Mouse (Mus musculus) kidney, postnatal 4 days (tissue): ENCODE data around the gene Tspan31.
"Not testable (repeated sequence)": the region's sequence is repeated elsewhere in the genome, so short reads cannot be mapped to it uniquely, and the experiment has no call there.

ENCODE experiments used
- DNase-seq, 2 experiments: peaks; one replicate each; pipeline ENCODE4 v3.0.0; 2021; ENCODE audit warnings: mixed read lengths in 2 of 2

Gene Tspan31

DNA sequence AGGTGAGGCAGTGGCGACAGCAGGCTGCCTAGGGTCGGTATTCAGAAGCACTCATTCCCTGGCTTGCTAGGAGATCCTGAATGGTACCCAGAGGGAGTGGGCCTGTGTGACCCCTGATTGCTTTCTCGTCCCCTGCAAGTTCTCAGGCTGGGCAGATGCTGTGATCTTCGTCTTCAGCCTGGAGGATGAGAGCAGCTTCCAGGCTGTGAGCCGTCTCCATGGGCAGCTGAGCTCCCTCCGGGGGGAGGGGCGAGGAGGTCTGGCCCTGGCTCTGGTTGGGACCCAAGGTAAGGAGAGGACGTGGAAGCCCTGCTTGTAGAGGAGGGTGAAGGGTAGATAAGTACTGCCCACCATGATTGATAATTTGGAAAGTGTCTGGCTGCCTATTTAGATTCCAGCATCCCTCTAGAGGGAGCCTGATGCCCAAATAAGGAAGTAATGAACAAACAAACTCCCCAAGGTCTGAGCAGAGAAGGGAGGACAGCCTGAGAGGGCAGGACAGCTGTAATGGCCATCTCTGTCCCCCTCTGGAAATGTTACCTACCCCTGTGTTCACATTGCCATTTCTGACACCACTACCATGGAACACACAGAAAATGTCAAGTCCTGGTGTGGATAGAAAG is 13.3 kb upstream of the Tspan31 start:
- DNase-seq: no peak

DNA sequence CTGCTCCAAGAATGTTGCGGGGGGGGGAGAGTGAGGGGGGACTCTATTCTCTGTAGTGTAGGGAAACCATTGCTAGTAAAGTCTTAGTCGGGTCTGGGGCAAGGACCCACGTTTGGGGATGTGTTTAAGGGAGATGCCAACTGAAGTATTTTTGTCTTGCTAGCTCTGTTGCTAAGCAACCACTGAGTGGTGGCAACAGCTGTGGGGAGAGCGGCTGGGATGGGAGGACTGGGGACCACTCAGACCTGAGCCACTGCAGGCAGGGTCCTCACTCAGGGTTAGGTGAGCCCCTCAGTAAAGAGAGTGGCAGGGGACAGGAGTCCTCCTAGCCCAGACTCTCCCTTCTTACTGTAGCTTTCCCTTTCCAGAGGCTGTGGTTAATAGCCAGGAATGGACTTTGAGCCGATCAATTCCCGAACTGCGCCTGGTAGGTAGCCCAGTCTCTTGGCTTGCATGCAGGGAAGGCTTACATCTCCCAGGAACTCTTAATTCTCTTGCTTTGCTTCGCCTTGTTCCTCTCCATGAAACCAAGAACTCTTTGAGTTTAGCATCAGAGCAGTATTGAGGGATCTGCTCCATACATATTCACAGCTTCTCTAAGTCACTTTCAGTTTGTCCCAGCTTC is 12.0 kb upstream of the Tspan31 start:
- no peak for DNase-seq

DNA sequence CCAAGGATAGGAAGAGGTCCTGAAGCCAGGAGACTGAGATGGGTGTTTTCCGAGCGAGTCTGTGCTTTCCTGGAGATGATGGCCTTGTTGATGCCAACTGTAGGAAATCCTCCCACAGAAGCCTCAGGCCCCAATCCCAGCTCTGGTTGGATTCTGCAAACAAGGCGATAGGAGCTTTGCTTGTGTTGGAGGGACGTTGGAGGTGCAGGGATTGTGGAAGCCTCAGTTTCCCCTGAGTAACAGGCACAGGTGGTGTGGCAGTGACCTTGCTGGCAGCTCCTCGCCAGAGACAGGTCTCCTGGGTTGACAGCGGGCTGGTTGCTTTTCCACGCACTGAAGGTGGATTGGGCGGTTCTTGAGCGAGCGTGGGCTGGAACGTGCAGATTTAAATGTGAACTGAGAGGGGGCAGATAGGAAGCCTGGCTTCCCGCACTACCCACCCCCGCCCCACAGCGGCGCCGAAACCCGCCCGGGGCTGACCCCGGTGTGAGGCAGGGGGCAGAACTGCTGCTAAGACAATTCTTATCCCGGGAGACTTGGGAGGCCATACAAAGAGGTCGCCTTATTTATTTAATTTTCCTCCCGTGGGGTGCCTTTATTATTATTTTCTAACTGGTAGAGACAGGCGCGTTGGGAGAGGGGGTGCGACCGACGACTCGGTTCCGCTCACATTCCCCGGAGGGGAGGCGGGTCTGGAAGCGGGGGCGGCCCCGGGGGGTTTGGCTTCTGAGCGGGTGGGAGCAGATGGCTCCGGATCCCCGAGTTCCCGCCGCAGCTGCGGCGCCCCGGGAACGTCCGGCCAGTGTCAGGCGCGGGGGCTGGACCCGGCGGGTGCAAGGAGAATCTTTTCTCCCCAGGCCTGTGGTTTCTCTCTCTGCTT is 11.1 kb upstream of the Tspan31 start:
- DNase-seq: peak; percentile 53 to 59

DNA sequence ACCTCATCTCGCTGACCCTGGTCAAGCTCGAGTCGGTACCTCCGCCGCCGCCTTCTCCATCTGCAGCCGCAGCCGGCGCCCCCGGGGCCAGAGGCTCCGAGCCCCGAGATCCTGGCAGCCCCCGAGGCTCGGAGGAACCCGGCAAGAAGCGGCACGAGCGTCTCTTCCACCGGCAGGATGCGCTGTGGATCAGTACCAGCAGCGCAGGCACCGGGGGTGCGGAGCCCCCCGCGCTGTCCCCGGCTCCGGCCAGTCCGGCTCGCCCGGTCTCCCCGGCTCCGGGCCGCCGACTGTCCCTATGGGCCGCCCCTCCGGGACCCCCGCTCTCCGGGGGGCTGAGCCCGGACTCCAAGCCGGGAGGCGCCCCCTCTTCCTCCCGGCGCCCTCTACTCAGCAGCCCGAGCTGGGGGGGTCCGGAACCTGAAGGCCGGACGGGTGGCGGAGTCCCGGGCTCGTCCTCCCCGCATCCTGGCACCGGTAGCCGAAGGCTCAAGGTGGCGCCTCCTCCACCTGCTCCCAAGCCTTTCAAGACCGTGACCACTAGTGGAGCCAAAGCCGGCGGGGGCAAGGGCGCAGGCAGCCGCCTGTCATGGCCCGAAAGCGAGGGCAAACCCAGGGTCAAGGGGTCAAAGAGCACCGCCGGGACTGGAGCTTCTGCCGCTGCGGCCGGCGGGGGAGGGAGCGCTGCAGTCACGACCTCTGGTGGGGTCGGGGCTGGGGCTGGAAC is 9.8 kb upstream of the Tspan31 start:
- peak; percentile 53 to 66 for DNase-seq

DNA sequence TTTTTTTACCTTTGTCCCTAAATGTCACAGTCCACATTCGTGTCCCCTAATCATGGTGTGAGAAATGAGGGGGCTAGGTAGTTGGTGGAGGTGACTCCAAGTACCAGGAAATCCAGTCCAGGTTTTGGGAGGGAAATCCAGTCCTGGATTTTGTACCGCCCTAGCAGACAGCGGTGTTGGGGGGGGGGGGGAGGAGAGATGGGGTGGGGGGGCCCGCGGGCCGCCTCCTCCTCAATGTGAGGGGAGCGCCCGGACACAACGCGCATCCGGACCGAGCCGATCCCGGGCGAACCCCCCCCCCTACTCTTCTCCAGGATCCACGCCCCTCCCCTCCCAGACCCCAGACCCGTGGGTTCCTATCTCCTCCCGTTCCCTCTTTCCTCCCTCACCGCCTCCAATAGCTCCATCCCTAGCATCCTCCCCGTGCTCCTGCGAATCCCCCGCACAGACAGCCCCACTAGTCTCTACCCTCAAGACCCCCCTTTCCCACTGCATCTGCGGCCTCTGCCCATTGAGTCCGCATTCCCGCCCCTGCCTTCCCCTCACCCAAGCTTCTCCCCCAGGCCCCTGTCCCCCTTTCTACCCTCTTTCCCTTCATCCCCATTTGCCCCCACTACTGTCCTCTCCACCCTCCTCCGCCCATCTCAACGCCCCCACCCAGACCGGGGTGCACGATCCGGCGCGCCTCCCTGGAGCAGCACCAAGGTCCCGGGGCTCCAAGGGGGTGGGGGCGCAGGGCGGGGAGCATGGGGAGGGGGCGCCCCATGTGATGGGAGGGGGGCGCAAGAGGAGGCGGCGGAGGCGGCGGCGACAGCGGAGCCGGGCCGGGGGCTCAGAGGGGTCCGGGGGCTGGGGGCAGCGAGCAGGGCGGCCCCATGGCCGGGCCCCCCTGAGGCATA is 8.9 kb upstream of the Tspan31 start:
- DNase-seq: peak; percentile 69 to 70

DNA sequence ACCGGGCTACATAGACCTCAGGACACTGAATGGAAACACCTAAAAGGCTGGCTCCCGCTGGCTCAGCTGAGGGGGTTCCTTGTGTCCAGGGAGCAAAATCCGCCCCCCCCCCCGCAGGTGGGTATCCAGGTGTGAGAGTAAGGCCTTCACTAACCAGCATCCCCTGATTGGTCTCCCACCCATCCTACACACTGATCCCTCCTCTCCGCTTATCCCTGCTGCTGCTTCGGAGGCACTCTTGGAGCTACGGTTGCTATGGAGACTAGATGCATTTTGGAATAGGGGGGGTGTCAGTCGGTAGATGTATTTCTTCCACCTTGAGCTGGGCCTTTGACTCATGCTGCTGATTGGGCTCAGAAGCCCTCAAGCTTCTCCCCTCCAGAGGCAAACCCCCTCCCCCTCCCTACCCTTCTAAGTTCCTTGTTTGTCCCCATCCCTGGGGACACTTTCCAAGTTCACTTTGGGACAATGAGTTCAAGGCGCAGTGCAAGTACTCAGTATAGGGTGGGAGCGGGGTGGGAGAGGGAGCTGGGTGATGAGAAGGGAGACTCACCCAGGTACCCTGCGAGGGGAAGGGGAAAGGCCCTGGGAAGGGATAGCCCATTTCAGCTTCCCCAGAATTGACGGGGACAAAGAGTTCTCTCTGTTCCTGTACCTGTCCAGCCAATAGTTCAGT is 8.1 kb upstream of the Tspan31 start:
- no peak for DNase-seq

DNA sequence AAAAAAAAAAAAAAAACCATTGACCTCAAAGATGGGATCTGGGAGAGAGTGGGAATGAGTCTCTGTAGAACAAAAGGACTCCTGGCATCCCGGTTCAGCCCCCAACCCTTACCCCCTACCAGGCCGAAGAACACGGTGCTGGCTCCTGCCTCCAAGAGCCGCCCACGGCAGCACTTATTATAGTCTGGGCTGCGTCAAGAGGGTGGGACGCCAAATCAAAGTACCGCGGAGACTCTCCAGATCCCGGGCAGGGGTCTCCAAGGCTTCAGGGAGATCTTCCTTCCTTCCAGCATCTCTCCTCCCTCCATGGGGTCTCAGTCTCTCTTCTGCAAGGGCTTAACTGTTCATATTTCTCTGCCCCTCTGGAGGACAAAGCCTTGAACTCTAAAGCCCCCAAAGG is 7.5 kb upstream of the Tspan31 start:
- no peak for DNase-seq

DNA sequence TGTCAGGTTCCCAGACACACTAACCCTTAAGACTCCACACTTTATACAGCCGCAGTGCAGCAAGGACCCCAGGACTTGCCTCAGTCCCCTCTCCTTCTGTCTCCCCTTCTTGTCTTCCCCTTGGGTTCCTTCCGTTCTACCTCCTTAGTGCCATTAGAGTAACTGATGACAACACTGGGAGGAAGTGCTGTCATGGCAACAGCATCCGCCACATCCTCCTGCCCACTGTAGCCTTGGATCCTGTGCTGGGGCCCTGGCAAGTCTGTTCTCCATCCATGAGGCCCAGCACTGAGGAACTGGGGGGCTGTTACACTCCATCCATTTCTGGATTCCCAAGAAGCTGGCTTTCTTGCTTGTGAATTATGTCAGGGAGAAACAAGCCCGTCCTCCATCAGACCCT is 6.0 kb upstream of the Tspan31 start:
- DNase-seq: no peak

DNA sequence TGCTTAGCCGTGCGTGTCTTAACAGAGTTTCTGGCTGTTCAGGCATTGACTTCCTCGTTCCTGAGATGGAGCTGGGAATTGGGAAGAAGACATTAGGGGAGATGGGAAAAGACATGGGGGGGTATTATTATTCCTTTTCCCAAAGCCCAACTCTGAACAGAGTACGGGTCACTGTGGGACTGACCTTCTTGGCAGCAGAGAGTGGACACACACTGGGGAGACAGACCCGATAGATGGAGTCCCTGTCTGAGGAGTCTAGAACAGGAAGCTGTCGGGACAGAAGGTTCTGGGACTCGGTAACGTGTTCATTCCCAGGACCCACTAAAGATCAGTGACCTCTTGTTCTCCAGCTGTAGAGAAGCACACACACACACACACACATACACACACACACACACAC is 5.6 kb upstream of the Tspan31 start:
- DNase-seq: no peak

DNA sequence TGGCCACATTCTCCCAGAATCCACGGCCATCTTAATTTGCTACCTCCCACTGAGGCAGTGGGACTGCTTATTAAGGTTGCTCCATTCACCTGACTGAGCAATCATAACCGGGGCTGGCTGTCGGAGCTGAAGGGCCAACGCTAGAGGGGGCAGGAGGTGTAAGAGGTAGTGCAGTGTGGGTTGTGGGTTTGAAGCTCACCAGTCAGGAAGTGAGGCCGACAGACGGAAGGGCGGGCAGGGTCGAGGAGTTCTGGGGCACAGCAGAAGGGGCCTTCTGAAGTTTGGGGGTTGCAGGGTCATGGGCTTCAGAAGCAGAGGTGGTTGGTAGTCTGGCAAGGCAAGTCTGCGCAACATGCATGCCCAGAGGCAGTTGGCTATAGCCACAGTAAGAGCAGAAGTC is 5.0 kb upstream of the Tspan31 start, which contains the start of gene Agap2:
Gene Agap2 (plus strand): TSS at position 205 of the 400 bp plus-strand sequence.
- no peak for DNase-seq

DNA sequence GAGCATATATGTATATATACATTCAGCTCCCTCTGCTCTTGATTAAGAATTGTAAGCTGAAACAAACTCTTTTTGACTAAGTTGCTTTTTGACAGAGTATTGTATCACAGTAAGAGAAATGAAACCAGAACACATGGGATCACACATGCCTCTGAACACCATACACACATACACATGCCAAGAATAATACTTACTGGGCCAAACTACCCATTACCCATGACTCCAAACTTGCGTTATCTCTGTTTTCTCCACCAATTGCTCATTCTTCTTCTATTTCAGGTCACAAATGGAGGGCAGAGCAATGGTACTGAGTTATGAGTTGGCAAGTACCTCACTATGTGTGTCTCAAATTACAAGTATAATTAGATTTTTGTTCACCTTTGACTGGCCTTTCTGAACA is 3.9 kb upstream of the Tspan31 start:
- no peak for DNase-seq

DNA sequence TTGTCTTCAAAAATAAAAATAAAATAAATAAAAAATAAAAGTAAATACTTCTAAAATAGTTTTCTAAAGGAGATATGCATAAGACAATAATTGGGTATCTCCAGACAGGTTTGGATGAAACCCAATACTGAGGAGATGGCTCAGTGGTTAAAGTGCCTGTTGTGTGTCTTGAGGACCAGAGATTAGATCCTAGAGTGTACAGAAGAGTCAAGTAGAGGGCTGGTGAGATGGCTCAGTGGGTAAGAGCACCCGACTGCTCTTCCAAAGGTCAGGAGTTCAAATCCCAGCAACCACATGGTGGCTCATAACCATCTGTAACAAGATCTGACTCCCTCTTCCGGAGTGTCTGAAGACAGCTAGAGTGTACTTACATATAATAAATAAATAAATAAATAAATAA is 2.9 kb upstream of the Tspan31 start:
- DNase-seq: not testable (repeated sequence)

DNA sequence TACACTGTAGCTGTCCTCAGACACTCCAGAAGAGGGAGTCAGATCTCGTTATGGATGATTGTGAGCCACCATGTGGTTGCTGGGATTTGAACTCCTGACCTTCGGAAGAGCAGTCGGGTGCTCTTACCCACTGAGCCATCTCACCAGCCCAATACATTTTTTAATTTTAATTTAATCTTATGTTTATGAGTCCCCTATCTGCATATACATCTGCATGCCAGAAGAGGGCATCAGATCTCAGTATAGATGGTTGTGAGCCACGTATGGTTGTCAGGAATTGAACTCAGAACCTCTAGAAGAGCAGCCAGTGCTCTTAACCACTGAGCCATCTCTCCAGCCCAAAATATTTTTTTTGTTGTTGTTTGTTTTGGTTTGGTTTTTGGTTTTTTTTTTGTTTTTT is 2.2 kb upstream of the Tspan31 start:
- DNase-seq: not testable (repeated sequence)

DNA sequence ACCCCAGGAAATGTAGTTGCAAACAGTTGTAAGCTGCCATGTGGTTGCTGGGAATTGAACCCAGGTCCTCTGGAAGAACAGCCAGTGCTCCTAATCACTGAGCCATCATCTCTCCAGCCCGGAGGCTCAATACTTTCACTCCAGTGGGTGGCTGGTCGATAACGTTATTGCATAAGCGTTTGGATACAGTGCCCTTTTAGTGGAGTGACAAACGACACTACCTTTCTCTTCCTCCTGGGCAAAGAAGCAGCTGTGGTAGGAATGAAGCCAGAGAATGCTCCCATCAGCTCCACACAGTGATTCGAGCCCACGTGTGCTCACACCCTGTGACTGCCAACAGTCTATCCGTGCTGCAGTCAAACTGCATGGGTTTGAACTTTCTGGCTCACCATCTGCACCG is 1.1 kb upstream of the Tspan31 start:
- no peak for DNase-seq

DNA sequence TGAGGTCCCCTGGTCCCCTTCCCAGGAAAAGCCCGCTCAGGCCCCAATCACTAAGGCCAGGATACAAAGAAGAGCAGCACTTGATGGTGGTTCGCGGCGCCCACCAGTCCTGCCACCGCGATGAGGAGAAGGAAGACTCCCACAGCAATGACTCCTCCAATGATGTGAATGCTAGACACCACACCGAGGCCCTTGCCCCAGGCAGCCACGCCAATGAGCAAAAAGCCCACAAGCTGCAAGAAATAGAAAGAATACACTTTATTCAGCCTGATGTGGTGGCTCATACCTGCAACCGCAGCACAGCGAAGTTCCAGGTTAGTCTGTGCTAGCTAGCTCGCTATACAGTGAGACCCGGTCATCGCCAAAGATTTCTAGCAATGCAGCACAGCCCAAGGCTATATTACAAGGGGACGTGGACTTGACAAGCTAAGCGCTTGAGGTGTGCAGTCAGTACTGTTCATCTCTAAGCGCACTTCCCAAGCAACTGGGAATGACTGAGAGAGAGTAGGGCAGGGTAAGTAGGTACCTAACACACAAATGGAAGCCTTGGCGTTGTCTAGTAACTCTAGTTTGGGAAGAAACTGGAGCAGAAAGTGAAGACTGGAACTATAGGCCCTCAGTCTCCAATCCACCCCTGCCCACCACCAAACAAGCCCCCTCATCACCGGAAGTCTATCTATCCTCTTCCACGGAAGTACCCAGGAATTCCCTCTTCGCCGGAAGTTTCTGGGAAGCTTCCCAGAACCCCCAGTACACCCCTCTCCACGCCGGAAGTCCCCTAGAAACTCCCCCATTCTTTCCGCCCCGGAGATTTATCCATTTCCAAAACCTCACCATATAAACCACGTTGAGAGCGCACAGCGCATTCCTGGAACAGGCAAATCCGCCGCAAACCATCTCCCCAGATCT is 529 bp downstream of the Tspan31 start:
- no peak for DNase-seq

DNA sequence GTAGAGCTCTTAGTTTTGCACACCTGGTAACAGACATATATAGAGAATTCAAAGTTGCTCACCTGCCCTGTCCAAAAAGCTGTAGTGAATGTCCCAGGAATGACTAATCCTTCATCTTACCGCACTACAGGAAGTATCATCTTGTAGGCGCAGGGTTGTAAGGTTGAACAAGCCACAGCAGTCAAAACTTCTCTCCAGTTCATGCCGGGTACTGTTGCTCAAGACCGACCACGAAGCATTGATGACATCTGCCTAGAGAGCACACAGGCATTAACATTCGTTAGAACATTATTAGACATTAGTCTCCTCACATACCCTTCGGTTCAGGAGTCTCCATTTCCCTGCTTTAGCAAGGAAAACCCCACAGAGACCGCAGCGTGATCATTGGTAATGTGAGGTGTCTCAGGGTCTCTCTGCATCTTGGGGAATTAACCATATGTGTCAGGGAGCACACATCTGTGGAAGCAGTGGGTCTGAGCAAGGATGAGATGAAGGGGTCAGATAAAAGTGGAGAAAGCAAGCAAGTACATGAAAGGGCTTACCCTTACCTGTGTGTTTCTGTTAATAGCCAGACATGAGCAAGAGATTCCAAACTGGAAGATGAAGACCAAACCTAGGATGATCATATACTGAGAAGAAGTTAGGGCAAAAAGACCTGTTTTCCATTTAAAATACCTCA is 1.6 kb downstream of the Tspan31 start:
- DNase-seq: no peak

DNA sequence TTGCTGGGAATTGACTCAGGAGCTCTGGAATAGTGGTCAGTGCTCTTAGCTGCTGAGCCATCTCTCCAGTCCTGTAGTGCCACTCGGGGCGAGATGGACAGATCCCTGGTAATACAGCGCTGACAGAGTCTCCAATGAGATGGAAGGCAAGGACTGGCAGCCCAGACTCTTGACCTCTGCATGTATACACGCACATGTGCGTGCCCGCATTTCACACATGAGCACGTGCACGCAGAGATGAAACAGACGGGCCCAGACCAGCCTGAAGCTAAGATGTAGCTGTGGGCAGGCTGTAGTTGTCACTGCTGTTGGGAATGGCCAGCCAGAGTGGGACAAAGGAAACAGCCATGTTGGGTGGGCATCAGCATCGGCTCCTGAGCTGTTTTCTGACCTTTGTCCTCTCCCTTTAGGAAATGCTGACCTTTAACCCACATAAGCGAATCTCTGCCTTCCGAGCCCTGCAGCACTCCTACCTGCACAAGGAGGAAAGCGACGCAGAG is 3.5 kb downstream of the Tspan31 start:
- DNase-seq: no peak

DNA sequence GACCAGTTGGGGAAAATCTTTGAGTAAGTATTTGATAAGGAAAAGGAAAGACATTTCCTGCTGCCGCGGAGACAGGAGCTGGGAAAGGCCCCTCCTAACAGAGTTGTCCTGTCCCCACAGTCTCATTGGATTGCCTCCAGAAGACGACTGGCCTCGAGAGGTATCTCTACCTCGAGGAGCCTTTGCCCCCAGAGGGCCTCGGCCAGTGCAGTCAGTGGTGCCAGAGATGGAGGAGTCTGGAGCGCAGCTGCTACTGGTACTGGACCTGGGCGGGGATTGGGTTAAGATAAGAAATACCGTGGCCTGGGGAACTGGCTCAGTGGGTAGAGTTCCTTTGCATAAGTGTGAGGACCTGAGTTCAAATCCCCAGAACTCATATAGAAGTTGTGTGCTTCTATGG is 4.1 kb downstream of the Tspan31 start:
- no peak for DNase-seq
